Mouse (Mus musculus): ENCODE data around the gene C530008M17Rik. TPM values are rescaled to one million over a fixed set of nuclear protein-coding genes. Genes with fewer than 3 reads are reported as not detected.

Gene C530008M17Rik
- total RNA-seq, 2 experiments from 2014 or later, result 2.2 to 2.3 TPM

DNA sequence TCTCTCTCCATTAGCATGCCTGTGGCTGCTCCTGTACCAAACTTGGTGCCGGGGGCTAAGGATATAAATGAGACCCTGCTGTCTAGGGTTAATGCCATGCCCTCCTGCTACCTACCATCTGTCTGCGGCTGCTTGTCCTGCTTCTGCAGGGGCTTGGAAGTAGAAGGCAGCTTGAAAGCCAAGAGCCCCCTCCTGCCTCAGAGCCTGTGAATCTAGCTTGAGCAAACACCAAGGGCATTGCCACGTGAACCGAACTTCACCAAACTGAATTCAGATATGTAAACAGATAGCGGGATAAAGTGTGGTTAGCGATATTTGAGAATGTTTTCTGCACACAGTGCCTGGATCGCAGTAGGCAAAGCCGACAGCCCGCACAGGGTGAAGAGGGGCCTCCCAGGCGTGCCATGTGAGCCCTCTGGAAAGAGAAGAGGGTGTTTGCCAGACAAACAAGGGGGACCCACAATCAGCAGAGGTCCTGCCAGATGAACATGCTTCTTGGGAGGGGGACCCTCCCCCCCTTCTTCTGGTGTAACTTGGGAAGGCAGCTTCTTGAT lies 106.9 kb downstream of the C530008M17Rik start:
- intact Hi-C loops (cut with DNase I), result no loop called here
- DNase-seq (ENCODE audit: low spot score), result no peak

DNA sequence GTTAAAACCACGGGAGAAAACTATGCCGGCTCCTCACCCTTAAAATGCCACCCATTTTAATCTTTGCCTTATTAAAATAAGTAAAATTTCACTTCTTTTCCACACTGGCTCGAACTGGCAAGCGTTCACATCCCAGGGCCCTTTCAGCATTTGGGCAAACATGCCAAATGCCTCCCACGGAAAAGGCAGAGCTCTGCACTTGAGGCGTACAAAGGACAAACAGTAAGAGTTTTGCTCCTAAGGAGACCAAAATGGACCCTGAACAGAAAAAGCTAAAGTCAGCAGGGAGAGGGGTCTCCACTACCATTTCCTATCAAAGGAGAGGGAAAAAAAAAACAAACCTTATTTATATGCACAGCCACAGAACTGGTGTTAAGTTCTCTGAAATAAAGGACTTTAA lies 107.4 kb downstream of the C530008M17Rik start:
- intact Hi-C loops (cut with DNase I), result no loop called here
- DNase-seq (ENCODE audit: low spot score), result no peak

GRCm38 (mm10) chr5:76769014-76769413 lies 112.7 kb downstream of the C530008M17Rik start:
- no peak for DNase-seq (ENCODE audit: low spot score)
- intact Hi-C loops (cut with DNase I), result loop anchor here (5.0 kb wide), 1 partner anchor 73 kb away; no protein-coding TSS in a partner anchor

- DNase-seq (ENCODE audit: low spot score), result no peak
- intact Hi-C loops (cut with DNase I), result loop anchor here (5.0 kb wide), 1 partner anchor 73 kb away; no protein-coding TSS in a partner anchor
Measured at GRCm38 (mm10) chr5:76769572-76769971, 113.3 kb downstream of the C530008M17Rik start.

DNA sequence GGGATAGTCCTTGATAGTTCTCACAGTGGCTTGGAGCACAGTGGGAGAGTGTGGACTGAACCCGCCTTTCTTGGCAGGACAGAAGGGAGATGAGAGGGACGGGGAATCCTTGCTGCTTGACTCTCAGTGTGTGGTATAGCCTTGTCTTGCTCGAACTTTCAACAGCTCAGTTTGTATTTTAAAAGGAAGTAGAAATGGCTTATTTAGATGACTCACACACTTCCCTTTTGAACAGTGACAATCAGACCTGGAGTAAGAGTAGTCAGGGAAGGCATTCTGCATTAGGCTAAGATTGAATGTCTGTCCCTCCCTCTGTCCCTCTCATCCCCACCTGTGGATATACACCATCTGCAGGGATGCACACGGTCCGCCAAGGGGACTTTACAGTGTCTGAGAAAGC lies 115.1 kb downstream of the C530008M17Rik start:
- intact Hi-C loops (cut with DNase I), result no loop called here
- DNase-seq (ENCODE audit: low spot score), result no peak

GRCm38 (mm10) chr5:76772831-76773230 lies 116.5 kb downstream of the C530008M17Rik start:
- DNase-seq (ENCODE audit: low spot score), result no peak
- intact Hi-C loops (cut with DNase I), result no loop called here

DNA sequence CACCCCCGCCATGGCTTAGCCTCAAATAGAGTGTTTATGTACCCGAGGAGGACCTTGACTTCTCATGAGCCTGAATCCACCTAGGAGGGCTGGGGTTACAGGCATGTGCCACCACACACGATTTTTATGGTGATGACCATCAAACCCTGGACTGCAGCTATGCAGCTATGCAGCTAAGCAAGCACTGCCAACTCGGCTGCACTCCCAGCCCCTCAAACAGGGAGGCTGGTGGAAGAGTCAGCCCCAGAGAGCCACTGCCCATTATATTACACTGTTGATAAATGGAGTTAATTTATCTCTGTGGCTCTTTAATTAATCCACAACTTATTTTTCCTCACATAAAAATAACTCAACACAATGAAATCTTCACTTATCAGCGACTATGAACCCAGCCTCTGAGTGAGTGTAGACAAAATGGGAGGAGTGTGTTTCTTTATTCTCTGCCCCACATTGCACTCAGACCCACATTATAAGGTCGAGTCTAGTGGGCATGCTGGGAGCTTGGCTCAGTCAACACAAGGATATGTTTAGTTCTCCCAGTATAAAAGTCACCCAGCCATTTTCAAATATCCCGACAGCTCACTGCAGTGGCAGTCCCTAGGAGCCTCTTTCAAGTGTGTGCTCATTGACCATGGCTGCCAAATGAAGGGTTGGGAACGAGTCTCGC lies 117.3 kb downstream of the C530008M17Rik start:
- intact Hi-C loops (cut with DNase I), result no loop called here
- DNase-seq (ENCODE audit: low spot score), result no peak

DNA sequence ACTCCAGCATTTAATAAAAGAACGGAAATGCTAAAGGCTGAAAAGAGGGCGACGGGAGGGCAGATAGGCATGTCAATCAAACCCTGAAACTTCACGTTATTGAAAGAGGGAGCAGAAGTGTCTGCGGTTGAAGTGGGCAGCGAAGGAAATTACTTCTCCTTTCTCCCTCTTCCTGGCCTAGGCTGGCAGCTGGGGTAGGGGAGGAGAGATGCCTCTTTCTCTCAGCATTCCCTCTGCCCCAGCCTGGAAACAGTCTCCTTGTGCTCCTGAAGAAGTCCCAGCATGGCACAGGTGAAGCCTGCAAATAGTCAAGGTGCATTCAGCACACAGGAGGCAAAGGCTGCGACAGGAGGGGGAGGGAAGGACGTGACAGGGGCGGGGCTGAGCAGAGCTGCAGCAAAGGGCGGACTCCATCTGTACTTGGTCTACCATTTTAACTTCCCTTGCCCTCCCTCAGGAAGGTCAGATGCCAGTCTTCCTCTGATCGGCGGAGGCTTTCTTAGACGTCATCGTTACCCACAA lies 122.8 kb downstream of the C530008M17Rik start:
- no peak for DNase-seq (ENCODE audit: low spot score)
- intact Hi-C loops (cut with DNase I), result no loop called here

- intact Hi-C loops (cut with DNase I), result loop anchor here (2.0 kb wide), 1 partner anchor 15 kb away; no protein-coding TSS in a partner anchor
- DNase-seq (ENCODE audit: low spot score), result no peak
Measured at GRCm38 (mm10) chr5:76781943-76782342, 125.6 kb downstream of the C530008M17Rik start.

- no peak for DNase-seq (ENCODE audit: low spot score)
- intact Hi-C loops (cut with DNase I), result loop anchor here (2.0 kb wide), 1 partner anchor 14 kb away; no protein-coding TSS in a partner anchor
Measured at GRCm38 (mm10) chr5:76782414-76783103, 126.2 kb downstream of the C530008M17Rik start.

GRCm38 (mm10) chr5:76783104-76783441 lies 126.8 kb downstream of the C530008M17Rik start:
- no peak for DNase-seq (ENCODE audit: low spot score)
- intact Hi-C loops (cut with DNase I), result loop anchor here (2.0 kb wide), 1 partner anchor 14 kb away; no protein-coding TSS in a partner anchor

GRCm38 (mm10) chr5:76784151-76784723 lies 127.9 kb downstream of the C530008M17Rik start:
- DNase-seq (ENCODE audit: low spot score), result no peak
- intact Hi-C loops (cut with DNase I), result no loop called here

- intact Hi-C loops (cut with DNase I), result no loop called here
- DNase-seq (ENCODE audit: low spot score), result no peak
Measured at GRCm38 (mm10) chr5:76785013-76785412, 128.7 kb downstream of the C530008M17Rik start.

DNA sequence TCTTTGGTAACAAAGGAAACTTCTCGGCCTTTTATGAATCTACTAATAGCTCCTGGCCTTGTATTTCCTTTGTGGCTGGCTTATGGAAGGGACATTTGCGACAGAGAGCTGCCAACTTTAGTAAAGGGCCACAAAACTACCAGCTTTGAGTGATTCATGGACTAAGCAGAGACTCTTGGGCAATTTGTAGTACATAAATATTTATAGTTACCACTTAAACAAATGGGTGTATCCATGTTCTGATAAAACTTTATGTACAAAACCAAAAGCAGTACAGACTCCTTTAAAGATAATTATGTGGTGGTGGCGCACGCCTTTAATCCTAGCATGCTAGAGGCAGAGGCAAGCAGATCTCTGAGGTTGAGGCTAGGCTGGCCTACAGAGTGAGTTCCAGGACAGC lies 133.6 kb downstream of the C530008M17Rik start:
- no peak for DNase-seq (ENCODE audit: low spot score)
- intact Hi-C loops (cut with DNase I), result no loop called here

- no peak for DNase-seq (ENCODE audit: low spot score)
- intact Hi-C loops (cut with DNase I), result no loop called here
Measured at GRCm38 (mm10) chr5:76791280-76791679, 135.0 kb downstream of the C530008M17Rik start.

DNA sequence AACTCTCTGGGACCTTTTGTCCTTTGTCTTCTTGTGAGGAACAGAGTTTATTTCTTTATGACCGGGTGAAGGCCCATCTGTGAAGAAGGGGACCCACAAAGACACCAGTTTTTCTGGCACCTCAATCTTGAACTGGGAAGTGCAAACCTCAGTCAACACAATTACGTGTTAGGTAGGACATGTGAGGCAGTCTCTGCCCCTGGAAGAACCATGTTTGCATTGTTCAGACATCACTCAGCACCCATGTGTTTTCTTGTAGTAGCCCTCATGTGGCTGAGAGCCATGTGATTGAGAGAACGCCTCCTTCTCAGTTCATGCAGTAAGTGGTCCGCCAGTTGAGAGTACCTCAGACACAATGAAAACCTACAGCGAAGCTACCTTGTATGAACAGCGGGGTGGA lies 136.4 kb downstream of the C530008M17Rik start:
- DNase-seq (ENCODE audit: low spot score), result no peak
- intact Hi-C loops (cut with DNase I), result no loop called here

GRCm38 (mm10) chr5:76798043-76798442 lies 141.7 kb downstream of the C530008M17Rik start:
- DNase-seq (ENCODE audit: low spot score), result no peak
- intact Hi-C loops (cut with DNase I), result no loop called here

DNA sequence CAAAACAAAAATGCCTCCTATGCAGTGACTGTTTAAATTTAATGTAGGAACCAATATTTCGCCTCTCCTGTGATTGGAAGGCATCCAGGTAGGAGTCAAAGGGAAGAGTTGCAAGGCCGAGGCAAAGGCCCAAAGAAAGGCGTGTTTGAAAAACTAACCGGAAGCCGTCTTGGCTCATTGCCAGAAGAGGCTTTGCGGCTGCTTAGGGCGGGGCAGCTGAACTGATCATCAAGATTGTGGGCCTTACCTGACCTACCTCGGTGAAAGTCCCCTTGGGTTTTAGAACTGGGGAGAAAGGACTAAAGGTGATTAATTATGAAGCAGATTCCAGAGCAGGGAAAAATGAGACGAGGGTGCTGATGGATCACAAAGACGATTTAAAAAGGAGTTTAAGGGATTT lies 143.2 kb downstream of the C530008M17Rik start:
- no peak for DNase-seq (ENCODE audit: low spot score)

DNA sequence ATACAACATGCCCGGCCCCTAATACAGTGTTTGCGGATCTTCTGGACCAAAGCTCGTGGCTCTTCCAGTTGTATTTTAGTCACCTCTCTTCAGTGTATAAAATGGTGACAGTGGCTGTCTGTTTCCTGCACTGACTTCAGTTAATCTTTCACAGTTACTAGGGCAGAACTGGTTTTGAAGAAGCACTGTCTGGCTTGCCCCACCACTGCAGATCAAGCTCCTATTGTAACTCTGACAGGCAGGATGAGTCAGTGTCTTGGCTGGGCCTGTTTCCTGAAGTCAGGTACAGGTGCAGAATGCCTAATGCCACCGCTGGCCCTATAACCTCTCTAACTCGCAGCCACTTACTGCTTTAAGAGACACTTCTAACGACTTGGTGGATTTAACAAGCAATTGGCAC lies 152.7 kb downstream of the C530008M17Rik start:
- intact Hi-C loops (cut with DNase I), result no loop called here
- no peak for DNase-seq (ENCODE audit: low spot score)

More for the DNA sequence above, 143.2 kb downstream of the C530008M17Rik start:
- intact Hi-C loops (cut with DNase I), result no loop called here

- DNase-seq (ENCODE audit: low spot score), result no peak
- intact Hi-C loops (cut with DNase I), result no loop called here
Measured at GRCm38 (mm10) chr5:76815035-76815434, 158.7 kb downstream of the C530008M17Rik start.

Data from heart, postnatal 25 days (tissue).